Mouse (Mus musculus) ovary, postnatal 10 days (tissue): ENCODE measurements around the gene Swt1.
"Not testable (repeated sequence)": the region's sequence is repeated elsewhere in the genome, so short reads cannot be mapped to it uniquely, and the experiment has no call there.

Source experiments
- DNase-seq: peaks from one replicate; pipeline ENCODE4 v3.0.0; 2022; ENCODE audit warnings: low spot score

Swt1 gene

GRCm38 (mm10) chr1:151366944-151367605 is 61.2 kb downstream of the Swt1 start:
- DNase-seq = no peak

- DNase-seq = no peak
Measured at GRCm38 (mm10) chr1:151359374-151359773, 68.9 kb downstream of the Swt1 start.

GRCm38 (mm10) chr1:151355994-151356393 is 72.3 kb downstream of the Swt1 start:
- DNase-seq = no peak

- no peak for DNase-seq
Measured at GRCm38 (mm10) chr1:151352911-151353310, 75.3 kb downstream of the Swt1 start.

- DNase-seq = not testable (repeated sequence)
Measured at GRCm38 (mm10) chr1:151348293-151348692, 80.0 kb downstream of the Swt1 start.

GRCm38 (mm10) chr1:151346681-151347127 is 81.6 kb downstream of the Swt1 start:
- DNase-seq = no peak

- no peak for DNase-seq
Measured at GRCm38 (mm10) chr1:151345863-151346195, 82.4 kb downstream of the Swt1 start.

GRCm38 (mm10) chr1:151345109-151345862 is 83.0 kb downstream of the Swt1 start:
- peak; percentile 91 for DNase-seq

GRCm38 (mm10) chr1:151344283-151345108 is 83.8 kb downstream of the Swt1 start, which contains the start of gene Ivns1abp:
Gene Ivns1abp, plus strand, starts transcription at chr1:151344477.
- DNase-seq = peak; percentile 85

GRCm38 (mm10) chr1:151343571-151344282 is 84.5 kb downstream of the Swt1 start:
- no peak for DNase-seq

GRCm38 (mm10) chr1:151342968-151343367 is 85.3 kb downstream of the Swt1 start:
- DNase-seq = no peak

- no peak for DNase-seq
Measured at GRCm38 (mm10) chr1:151342311-151342710, 85.9 kb downstream of the Swt1 start.

GRCm38 (mm10) chr1:151341321-151342044 is 86.8 kb downstream of the Swt1 start:
- DNase-seq = no peak

GRCm38 (mm10) chr1:151338941-151339340 is 89.3 kb downstream of the Swt1 start:
- no peak for DNase-seq

- no peak for DNase-seq
Measured at GRCm38 (mm10) chr1:151338234-151338633, 90.0 kb downstream of the Swt1 start.

GRCm38 (mm10) chr1:151332819-151333218 is 95.4 kb downstream of the Swt1 start:
- DNase-seq = no peak

- no peak for DNase-seq
Measured at GRCm38 (mm10) chr1:151329601-151330000, 98.7 kb downstream of the Swt1 start.

GRCm38 (mm10) chr1:151328341-151329097 is 99.7 kb downstream of the Swt1 start:
- DNase-seq = no peak

- DNase-seq = no peak
Measured at GRCm38 (mm10) chr1:151325328-151325727, 102.9 kb downstream of the Swt1 start.

GRCm38 (mm10) chr1:151320408-151320807 is 107.8 kb downstream of the Swt1 start:
- DNase-seq = no peak

- DNase-seq = no peak
Measured at GRCm38 (mm10) chr1:151319267-151319666, 109.0 kb downstream of the Swt1 start.
